Mouse (Mus musculus) G1E (cell line): Measurements from ENCODE around the gene Ctla2a. TPM values are rescaled to one million over a fixed set of nuclear protein-coding genes. Genes with fewer than 3 reads are reported as not detected.

ENCODE experiments used
- ATAC-seq: 2 replicates; pipeline ENCODE4 v1.8.0; 2016; ENCODE audit warnings: mild to moderate bottlenecking; ENCODE audit not compliant: insufficient number of reproducible peaks, poor library complexity, low FRiP score, severe bottlenecking; ENCODE audit errors: extremely low read depth
- DNase-seq: peaks from one replicate; pipeline ENCODE4 v3.0.0; 2012; ENCODE audit warnings: low spot score
- H3K27me3 ChIP-seq: 2 replicates; pipeline ENCODE4 v1.6.1; 2012; ENCODE audit warnings: mild to moderate bottlenecking, low read length, inconsistent platforms; ENCODE audit not compliant: insufficient read depth
- H3K36me3 ChIP-seq: replicated peaks from 2 replicates; pipeline ENCODE3; 2012; ENCODE audit warnings: mild to moderate bottlenecking, inconsistent platforms
- H3K4me1 ChIP-seq: 2 replicates; pipeline ENCODE4 v1.6.1; 2012; ENCODE audit warnings: low read depth, low read length, inconsistent platforms, mixed read lengths; ENCODE audit not compliant: insufficient read depth
- H3K4me3 ChIP-seq: 2 replicates; pipeline ENCODE4 v1.5.1; 2012; ENCODE audit warnings: low read depth, mild to moderate bottlenecking, inconsistent platforms, low read length, moderate library complexity, mixed read lengths
- H3K9me3 ChIP-seq: replicated peaks from 2 replicates; pipeline ENCODE4 v1.6.1; 2012; ENCODE audit warnings: inconsistent platforms
- GATA1 ChIP-seq: IDR thresholded peaks from 2 replicates; pipeline ENCODE4 v1.6.1; 2012; ENCODE audit warnings: borderline replicate concordance, low read length, inconsistent platforms, mixed read lengths
- POLR2AphosphoS5 ChIP-seq: IDR thresholded peaks from 2 replicates; pipeline ENCODE4 v1.6.1; 2012; ENCODE audit warnings: low read depth, low read length, inconsistent platforms; ENCODE audit not compliant: insufficient replicate concordance
- polyA plus RNA-seq: library from polyadenylated mRNA; stranded (reverse); fragments of >175 nt; gene quantifications from 2 replicates; pipeline ENCODE4 v1.2.3, GENCODE M21; 2012
- total RNA-seq, 2 experiments: library from RNA; stranded (forward) in 1 of 2; stranded (reverse) in 1 of 2; fragments of 200-1000 nt in 1 of 2; fragments of >200 nt in 1 of 2; fragmentation: Nextera tagmentation in 1 of 2; gene quantifications; 2 replicates each; pipeline ENCODE4 v1.2.3; 2014 to 2017

The Ctla2a gene
- total and polyA plus RNA-seq, 3 experiments = 1.3 TPM; not detected in 2

DNA sequence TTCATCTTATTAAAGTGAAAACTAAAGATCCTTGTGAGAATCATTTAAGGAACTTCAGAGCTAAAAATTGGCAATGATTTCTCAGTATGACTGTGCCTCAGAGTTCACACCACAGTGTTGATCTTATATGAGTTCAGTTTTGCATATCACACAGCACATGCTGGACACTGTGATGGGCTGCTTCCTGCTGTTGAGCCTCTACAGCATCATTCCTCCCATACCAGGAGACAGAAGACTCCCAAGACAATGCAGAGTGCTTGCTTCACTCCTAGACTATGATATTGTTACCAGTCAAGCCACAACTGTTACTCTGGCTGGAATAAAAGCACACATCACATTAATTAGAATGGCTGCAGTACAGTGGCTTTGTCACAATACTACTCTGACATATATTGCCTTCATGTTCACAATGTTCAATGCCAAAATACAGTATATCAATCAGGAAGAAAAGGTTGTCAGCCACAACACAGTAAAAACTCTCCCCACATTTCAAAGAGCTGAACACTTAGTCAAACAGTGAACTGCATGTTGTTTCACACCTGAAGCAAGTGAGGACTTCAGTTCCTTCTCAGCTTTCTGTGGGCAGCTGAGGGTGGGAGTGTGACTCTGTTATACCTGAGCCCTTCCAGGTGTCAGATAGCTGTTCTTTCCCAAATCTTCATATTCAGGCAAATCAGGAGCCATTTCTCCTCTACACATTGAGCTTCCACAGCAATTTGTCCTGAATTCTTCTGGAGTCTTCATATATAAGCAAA lies 40.8 kb downstream of the Ctla2a start:
- Histone ChIP-seq H3K9me3 (peaks cover 20% of the 10 kb centered on the region), H3K36me3 (no peaks in the 10 kb centered on the region), H3K4me1 (no peaks in the 10 kb centered on the region), H3K27me3 (no peaks in the 10 kb centered on the region), H3K4me3 (no peak overlapping the region)
- DNase-seq (no peak), ATAC-seq (no peak)
- TF ChIP-seq POLR2AphosphoS5 = no peak

DNA sequence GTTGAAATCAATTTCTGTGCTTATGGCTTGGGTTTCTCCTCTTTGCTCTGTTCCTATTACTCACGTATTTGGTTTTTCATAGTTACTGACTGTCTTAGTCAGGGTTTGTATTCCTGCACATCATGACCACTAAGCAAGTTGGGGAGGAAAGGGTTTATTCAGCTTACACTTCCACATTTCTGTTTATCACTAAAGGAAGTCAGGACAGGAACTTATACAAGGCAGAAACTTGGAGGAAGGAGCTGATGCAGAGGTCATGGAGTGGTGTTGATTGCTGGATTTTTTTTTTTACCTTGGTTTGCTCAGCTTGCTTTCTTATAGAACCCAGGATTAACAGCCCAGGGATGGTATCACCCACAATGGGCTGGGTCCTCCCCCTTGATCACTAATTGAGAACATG lies 44.1 kb downstream of the Ctla2a start:
- ATAC-seq = no peak
- H3K27me3 ChIP-seq = no peaks in the 10 kb centered on the region
- H3K4me3 ChIP-seq = no peak overlapping the region

More for the DNA sequence above, 44.1 kb downstream of the Ctla2a start:
- no peak for TF ChIP-seq GATA1
- peaks cover 16% of the 10 kb centered on the region for H3K9me3 ChIP-seq
- H3K36me3 ChIP-seq = no peaks in the 10 kb centered on the region
- no peaks in the 10 kb centered on the region for H3K4me1 ChIP-seq
- DNase-seq = no peak

Other genes starting within 250 kb of the Ctla2a start
- gene BC051665, start 150.3 kb downstream of the Ctla2a start, total RNA-seq (2014; fragmentation: Nextera tagmentation) = not detected in 2 replicates
- not detected in 2 replicates for gene BC051665, start 150.3 kb downstream of the Ctla2a start, total RNA-seq (2017)
- not detected in 2 replicates for gene BC051665, start 150.3 kb downstream of the Ctla2a start, polyA plus RNA-seq
- gene Ctsll3, start 133.8 kb downstream of the Ctla2a start, total RNA-seq (2014; fragmentation: Nextera tagmentation) = not detected in 2 replicates
- not detected in 2 replicates for gene Ctsll3, start 133.8 kb downstream of the Ctla2a start, total RNA-seq (2017)
- not detected in 2 replicates for gene Ctsll3, start 133.8 kb downstream of the Ctla2a start, polyA plus RNA-seq
- gene 4930486L24Rik, start 72.2 kb downstream of the Ctla2a start, total RNA-seq (2014; fragmentation: Nextera tagmentation) = not detected in 2 replicates
- not detected in 2 replicates for gene 4930486L24Rik, start 72.2 kb downstream of the Ctla2a start, total RNA-seq (2017)
- gene 4930486L24Rik, start 72.2 kb downstream of the Ctla2a start, polyA plus RNA-seq = not detected in 2 replicates
- gene Gm49392, start 39.7 kb downstream of the Ctla2a start, total RNA-seq (2014; fragmentation: Nextera tagmentation) = not detected in 2 replicates
- gene Gm49392, start 39.7 kb downstream of the Ctla2a start, total RNA-seq (2017) = not detected in 2 replicates
- not detected in 2 replicates for gene Gm49392, start 39.7 kb downstream of the Ctla2a start, polyA plus RNA-seq
- not detected in 2 replicates for gene Ctla2b, start 39.2 kb downstream of the Ctla2a start, total RNA-seq (2014; fragmentation: Nextera tagmentation)
- 0.22 and 0.29 TPM in 2 replicates for gene Ctla2b, start 39.2 kb downstream of the Ctla2a start, total RNA-seq (2017)
- gene Ctla2b, start 39.2 kb downstream of the Ctla2a start, polyA plus RNA-seq = not detected in 2 replicates
- gene Tpbpb, start 31.7 kb downstream of the Ctla2a start, total RNA-seq (2014; fragmentation: Nextera tagmentation) = not detected in 2 replicates
- gene Tpbpb, start 31.7 kb downstream of the Ctla2a start, total RNA-seq (2017) = not detected in 2 replicates
- gene Tpbpb, start 31.7 kb downstream of the Ctla2a start, polyA plus RNA-seq = not detected in 2 replicates
- not detected in 2 replicates for gene Gm49393, start 1.0 kb downstream of the Ctla2a start, total RNA-seq (2014; fragmentation: Nextera tagmentation)
- not detected in 2 replicates for gene Gm49393, start 1.0 kb downstream of the Ctla2a start, total RNA-seq (2017)
- not detected in 2 replicates for gene Gm49393, start 1.0 kb downstream of the Ctla2a start, polyA plus RNA-seq
- gene Gm49391, start 54 bp downstream of the Ctla2a start, total RNA-seq (2014; fragmentation: Nextera tagmentation) = not detected in 2 replicates
- gene Gm49391, start 54 bp downstream of the Ctla2a start, total RNA-seq (2017) = not detected in 2 replicates
- gene Gm49391, start 54 bp downstream of the Ctla2a start, polyA plus RNA-seq = not detected in 2 replicates
- not detected in 2 replicates for gene Tpbpa, start 5.4 kb upstream of the Ctla2a start, total RNA-seq (2014; fragmentation: Nextera tagmentation)
- gene Tpbpa, start 5.4 kb upstream of the Ctla2a start, total RNA-seq (2017) = 0.33 TPM in 1 of 2 replicates, not detected in the other
- gene Tpbpa, start 5.4 kb upstream of the Ctla2a start, polyA plus RNA-seq = not detected in 2 replicates
- gene Ctsj, start 69.3 kb upstream of the Ctla2a start, total RNA-seq (2014; fragmentation: Nextera tagmentation) = not detected in 2 replicates
- 0.12 TPM in 1 of 2 replicates, not detected in the other for gene Ctsj, start 69.3 kb upstream of the Ctla2a start, total RNA-seq (2017)
- gene Ctsj, start 69.3 kb upstream of the Ctla2a start, polyA plus RNA-seq = not detected in 2 replicates
- not detected in 2 replicates for gene Ctsq, start 104.0 kb upstream of the Ctla2a start, total RNA-seq (2014; fragmentation: Nextera tagmentation)
- not detected in 2 replicates for gene Ctsq, start 104.0 kb upstream of the Ctla2a start, total RNA-seq (2017)
- not detected in 2 replicates for gene Ctsq, start 104.0 kb upstream of the Ctla2a start, polyA plus RNA-seq
- gene Ctsr, start 227.6 kb upstream of the Ctla2a start, total RNA-seq (2014; fragmentation: Nextera tagmentation) = not detected in 2 replicates
- gene Ctsr, start 227.6 kb upstream of the Ctla2a start, total RNA-seq (2017) = not detected in 2 replicates
- not detected in 2 replicates for gene Ctsr, start 227.6 kb upstream of the Ctla2a start, polyA plus RNA-seq